Mouse (Mus musculus) megakaryocyte, embryonic 14.5 days (primary cell): ENCODE measurements around the gene Tbl2.

ENCODE experiments used
- FLI1 ChIP-seq: IDR thresholded peaks from 2 replicates; pipeline ENCODE4 v1.6.1; 2012; ENCODE audit warnings: low read length, inconsistent platforms, mixed read lengths
- GATA1 ChIP-seq: IDR thresholded peaks from 3 replicates; pipeline ENCODE4 v1.6.1; 2012; ENCODE audit warnings: mixed read lengths, low read length, inconsistent platforms, borderline replicate concordance

GRCm38 (mm10) chr5:135145955-135146354 is 3.5 kb upstream of the Tbl2 start:
- TF ChIP-seq GATA1 (no peak), FLI1 (no peak)
